Mouse (Mus musculus) ES-Bruce4 (cell line): ENCODE measurements around the gene Spib. TPM values are rescaled to one million over a fixed set of nuclear protein-coding genes. Genes with fewer than 3 reads are reported as not detected.

Experiments used
- H3K27ac ChIP-seq: 2 replicates; pipeline ENCODE4 v1.5.1; 2012; ENCODE audit warnings: low read length, inconsistent platforms; ENCODE audit not compliant: insufficient read depth
- H3K27me3 ChIP-seq: 2 replicates; pipeline ENCODE4 v1.6.1; 2012; ENCODE audit warnings: mild to moderate bottlenecking, low read length, inconsistent platforms; ENCODE audit not compliant: control insufficient read depth, poor library complexity, insufficient read depth, severe bottlenecking
- H3K36me3 ChIP-seq: 2 replicates; pipeline ENCODE4 v1.6.1; 2012; ENCODE audit warnings: inconsistent platforms, mild to moderate bottlenecking, low read length, moderate library complexity; ENCODE audit not compliant: control insufficient read depth, poor library complexity, insufficient read depth, severe bottlenecking
- H3K4me1 ChIP-seq: one replicate; pipeline ENCODE4 v1.8.1; 2011; ENCODE audit warnings: low read length; ENCODE audit not compliant: control insufficient read depth, insufficient read depth
- H3K4me3 ChIP-seq: 2 replicates; pipeline ENCODE4 v1.5.1; 2011; ENCODE audit warnings: low read depth, mild to moderate bottlenecking, low read length
- H3K9ac ChIP-seq: 2 replicates; pipeline ENCODE4 v1.6.1; 2012; ENCODE audit warnings: low read depth, mild to moderate bottlenecking, inconsistent platforms; ENCODE audit not compliant: poor library complexity, severe bottlenecking
- H3K9me3 ChIP-seq: replicated peaks from 2 replicates; pipeline ENCODE4 v1.6.1; 2012; ENCODE audit warnings: mild to moderate bottlenecking, low read length, inconsistent platforms; ENCODE audit not compliant: control insufficient read depth, poor library complexity, insufficient read depth, severe bottlenecking
- CTCF ChIP-seq: IDR thresholded peaks from one replicate; pipeline ENCODE4 v1.8.1; 2011; ENCODE audit warnings: low read depth, low read length
- EP300 ChIP-seq: IDR thresholded peaks from 2 replicates; pipeline ENCODE4 v1.6.1; 2011; ENCODE audit warnings: low read depth, low read length; ENCODE audit not compliant: insufficient read depth
- POLR2A ChIP-seq: IDR thresholded peaks from one replicate; pipeline ENCODE4 v1.8.1; 2011; ENCODE audit warnings: low read length; ENCODE audit not compliant: insufficient read depth
- polyA plus RNA-seq: library from polyadenylated mRNA; stranded (reverse); fragments of >200 nt; gene quantifications from 2 replicates; pipeline ENCODE4 v1.2.4, GENCODE M21; 2011; ENCODE audit warnings: low read depth; ENCODE audit not compliant: missing spikeins, insufficient read depth, insufficient read length

The Spib gene
- 1.4 and 2.4 TPM in 2 replicates for polyA plus RNA-seq

GRCm38 (mm10) chr7:44531946-44532732 is at the start of gene Spib:
TSS of gene Spib (minus strand) at chr7:44532071.
- H3K4me3 ChIP-seq: no peak within 1 kb of the TSS
- no peaks in the 10 kb centered on the region for H3K27me3 ChIP-seq
- H3K27ac ChIP-seq: no peak within 1 kb of the TSS
- H3K9ac ChIP-seq: no peak within 1 kb of the TSS
- H3K9me3 ChIP-seq: no peaks in the 10 kb centered on the region
- no peak for TF ChIP-seq POLR2A
- TF ChIP-seq EP300: no peak
- no peak for TF ChIP-seq CTCF
- H3K36me3 ChIP-seq: peaks cover 6% of the 10 kb centered on the region; the same call in 1 of the 2 replicates
- peaks cover 13% of the 10 kb centered on the region for H3K4me1 ChIP-seq

GRCm38 (mm10) chr7:44581637-44582036 is 49.8 kb upstream of the Spib start:
- H3K27ac ChIP-seq: no peak overlapping the region
- no peak for TF ChIP-seq EP300
- TF ChIP-seq CTCF: no peak
- no peak for TF ChIP-seq POLR2A
- H3K9me3 ChIP-seq: no peaks in the 10 kb centered on the region
- H3K36me3 ChIP-seq: no peaks in the 10 kb centered on the region
- H3K4me3 ChIP-seq: no peak overlapping the region
- H3K9ac ChIP-seq: no peak overlapping the region
- no peaks in the 10 kb centered on the region for H3K4me1 ChIP-seq
- no peaks in the 10 kb centered on the region for H3K27me3 ChIP-seq

GRCm38 (mm10) chr7:44576333-44576844 is 44.5 kb upstream of the Spib start:
- Histone ChIP-seq H3K4me1 (peaks cover 1% of the 10 kb centered on the region), H3K27ac (no peak overlapping the region), H3K36me3 (no peaks in the 10 kb centered on the region), H3K9ac (no peak overlapping the region), H3K27me3 (no peaks in the 10 kb centered on the region), H3K4me3 (no peak overlapping the region), H3K9me3 (no peaks in the 10 kb centered on the region)
- TF ChIP-seq CTCF (no peak), EP300 (no peak), POLR2A (no peak)

GRCm38 (mm10) chr7:44572956-44573484 is 41.1 kb upstream of the Spib start:
- Histone ChIP-seq H3K27me3 (no peaks in the 10 kb centered on the region), H3K4me1 (peaks cover 1% of the 10 kb centered on the region), H3K9me3 (no peaks in the 10 kb centered on the region), H3K27ac (no peak overlapping the region), H3K4me3 (no peak overlapping the region), H3K36me3 (no peaks in the 10 kb centered on the region), H3K9ac (no peak overlapping the region)
- TF ChIP-seq POLR2A (no peak), CTCF (no peak), EP300 (no peak)

- TF ChIP-seq EP300 (no peak), POLR2A (no peak), CTCF (no peak)
- Histone ChIP-seq H3K27me3 (no peaks in the 10 kb centered on the region), H3K27ac (no peak within 1 kb of the TSS), H3K9ac (no peak within 1 kb of the TSS), H3K4me3 (no peak within 1 kb of the TSS), H3K4me1 (peaks cover 1% of the 10 kb centered on the region), H3K9me3 (no peaks in the 10 kb centered on the region), H3K36me3 (no peaks in the 10 kb centered on the region)
Observed at GRCm38 (mm10) chr7:44572213-44572701, 40.4 kb upstream of the Spib start, which contains the start of gene Napsa. TSS of gene Napsa (plus strand) at chr7:44572380.

- H3K36me3 ChIP-seq: no peaks in the 10 kb centered on the region
- H3K9ac ChIP-seq: no peak overlapping the region
Observed at GRCm38 (mm10) chr7:44571811-44572210, 39.9 kb upstream of the Spib start.

More at GRCm38 (mm10) chr7:44571811-44572210, 39.9 kb upstream of the Spib start:
- H3K27me3 ChIP-seq: no peaks in the 10 kb centered on the region
- H3K27ac ChIP-seq: no peak overlapping the region
- no peaks in the 10 kb centered on the region for H3K9me3 ChIP-seq
- TF ChIP-seq EP300: no peak
- TF ChIP-seq CTCF: no peak
- no peak overlapping the region for H3K4me3 ChIP-seq
- H3K4me1 ChIP-seq: peaks cover 1% of the 10 kb centered on the region
